Mouse (Mus musculus): Measurements from ENCODE around the gene Dgat2. TPM values are rescaled to one million over a fixed set of nuclear protein-coding genes. Genes with fewer than 3 reads are reported as not detected.
A peak's percentile ranks its signal among the peaks of the same experiment; 100 is the strongest.

Dgat2 gene
- 16.1 and 18.5 TPM in 2 replicates for polyA plus RNA-seq (2015; fragmentation: Nextera tagmentation; extraction: Ambion mirVana)

GRCm38 (mm10) chr7:99182432-99183172 is at the start of gene Dgat2:
Dgat2 (minus strand) TSS chr7:99182719.
- H3K27me3 ChIP-seq (replicated peaks; ENCODE audit: control insufficient read depth, insufficient read depth, low read length): no peaks in the 10 kb centered on the region
- H3K9ac ChIP-seq (replicated peaks; ENCODE audit: low read depth, low read length): peak within 1 kb of the TSS; percentile 79
- WGBS: under 1% methylated on average over 63 of the region's 63 CpGs
- H3K4me3 ChIP-seq (replicated peaks; ENCODE audit: low read length): peak within 1 kb of the TSS; percentile 70
- H3K9me3 ChIP-seq (ENCODE audit: control insufficient read depth, low read length): no peaks in the 10 kb centered on the region
- ATAC-seq: peak; percentile 96
- peak within 1 kb of the TSS; percentile 63 for H3K27ac ChIP-seq (ENCODE audit: low read length)
- peak within 1 kb of the TSS; percentile 88 for H3K4me2 ChIP-seq (ENCODE audit: low read length)
- peaks cover 10% of the 10 kb centered on the region for H3K4me1 ChIP-seq (replicated peaks; ENCODE audit: control insufficient read depth, insufficient read depth, low read length)
- H3K36me3 ChIP-seq (ENCODE audit: control insufficient read depth, insufficient read depth): no peaks in the 10 kb centered on the region

GRCm38 (mm10) chr7:99230061-99230747 is 47.7 kb upstream of the Dgat2 start:
- ATAC-seq: no peak
- Histone ChIP-seq H3K4me1 (replicated peaks; ENCODE audit: control insufficient read depth, insufficient read depth, low read length) (no peaks in the 10 kb centered on the region), H3K4me3 (replicated peaks; ENCODE audit: low read length) (no peak overlapping the region), H3K9ac (replicated peaks; ENCODE audit: low read depth, low read length) (no peak overlapping the region), H3K27me3 (replicated peaks; ENCODE audit: control insufficient read depth, insufficient read depth, low read length) (no peaks in the 10 kb centered on the region), H3K9me3 (ENCODE audit: control insufficient read depth, low read length) (no peaks in the 10 kb centered on the region), H3K4me2 (ENCODE audit: low read length) (no peak overlapping the region), H3K27ac (ENCODE audit: low read length) (no peak overlapping the region), H3K36me3 (ENCODE audit: control insufficient read depth, insufficient read depth) (no peaks in the 10 kb centered on the region)
- WGBS: 80% methylated on average over 7 of the region's 7 CpGs

GRCm38 (mm10) chr7:99229411-99229810 is 46.9 kb upstream of the Dgat2 start:
- Histone ChIP-seq H3K27me3 (replicated peaks; ENCODE audit: control insufficient read depth, insufficient read depth, low read length) (no peaks in the 10 kb centered on the region), H3K4me3 (replicated peaks; ENCODE audit: low read length) (no peak overlapping the region), H3K27ac (ENCODE audit: low read length) (no peak overlapping the region), H3K36me3 (ENCODE audit: control insufficient read depth, insufficient read depth) (no peaks in the 10 kb centered on the region), H3K4me2 (ENCODE audit: low read length) (no peak overlapping the region), H3K9ac (replicated peaks; ENCODE audit: low read depth, low read length) (no peak overlapping the region), H3K4me1 (replicated peaks; ENCODE audit: control insufficient read depth, insufficient read depth, low read length) (no peaks in the 10 kb centered on the region), H3K9me3 (ENCODE audit: control insufficient read depth, low read length) (no peaks in the 10 kb centered on the region)
- ATAC-seq: no peak
- WGBS: 4% methylated on average over 2 of the region's 2 CpGs

GRCm38 (mm10) chr7:99228825-99229224 is 46.3 kb upstream of the Dgat2 start:
- Histone ChIP-seq H3K4me2 (ENCODE audit: low read length) (no peak overlapping the region), H3K9ac (replicated peaks; ENCODE audit: low read depth, low read length) (no peak overlapping the region), H3K27me3 (replicated peaks; ENCODE audit: control insufficient read depth, insufficient read depth, low read length) (no peaks in the 10 kb centered on the region), H3K4me1 (replicated peaks; ENCODE audit: control insufficient read depth, insufficient read depth, low read length) (no peaks in the 10 kb centered on the region), H3K36me3 (ENCODE audit: control insufficient read depth, insufficient read depth) (no peaks in the 10 kb centered on the region), H3K27ac (ENCODE audit: low read length) (no peak overlapping the region), H3K9me3 (ENCODE audit: control insufficient read depth, low read length) (no peaks in the 10 kb centered on the region), H3K4me3 (replicated peaks; ENCODE audit: low read length) (no peak overlapping the region)
- no peak for ATAC-seq
- WGBS: 86% methylated on average over 8 of the region's 8 CpGs

GRCm38 (mm10) chr7:99227267-99227666 is 44.7 kb upstream of the Dgat2 start:
- Histone ChIP-seq H3K9me3 (ENCODE audit: control insufficient read depth, low read length) (no peaks in the 10 kb centered on the region), H3K4me3 (replicated peaks; ENCODE audit: low read length) (no peak overlapping the region), H3K27me3 (replicated peaks; ENCODE audit: control insufficient read depth, insufficient read depth, low read length) (no peaks in the 10 kb centered on the region), H3K36me3 (ENCODE audit: control insufficient read depth, insufficient read depth) (no peaks in the 10 kb centered on the region), H3K4me1 (replicated peaks; ENCODE audit: control insufficient read depth, insufficient read depth, low read length) (no peaks in the 10 kb centered on the region), H3K4me2 (ENCODE audit: low read length) (no peak overlapping the region), H3K27ac (ENCODE audit: low read length) (no peak overlapping the region), H3K9ac (replicated peaks; ENCODE audit: low read depth, low read length) (no peak overlapping the region)
- 96% methylated on average over 4 of the region's 4 CpGs for WGBS
- ATAC-seq: no peak

- no peak overlapping the region for H3K9ac ChIP-seq (replicated peaks; ENCODE audit: low read depth, low read length)
- ATAC-seq: no peak
- H3K36me3 ChIP-seq (ENCODE audit: control insufficient read depth, insufficient read depth): no peaks in the 10 kb centered on the region
- no peaks in the 10 kb centered on the region for H3K9me3 ChIP-seq (ENCODE audit: control insufficient read depth, low read length)
- H3K27ac ChIP-seq (ENCODE audit: low read length): no peak overlapping the region
- no peak overlapping the region for H3K4me2 ChIP-seq (ENCODE audit: low read length)
- no peaks in the 10 kb centered on the region for H3K4me1 ChIP-seq (replicated peaks; ENCODE audit: control insufficient read depth, insufficient read depth, low read length)
- 94% methylated on average over 10 of the region's 10 CpGs for WGBS
- no peaks in the 10 kb centered on the region for H3K27me3 ChIP-seq (replicated peaks; ENCODE audit: control insufficient read depth, insufficient read depth, low read length)
- H3K4me3 ChIP-seq (replicated peaks; ENCODE audit: low read length): no peak overlapping the region
Measured at GRCm38 (mm10) chr7:99226662-99227061, 44.1 kb upstream of the Dgat2 start.

GRCm38 (mm10) chr7:99225421-99225820 is 42.9 kb upstream of the Dgat2 start:
- no peaks in the 10 kb centered on the region for H3K4me1 ChIP-seq (replicated peaks; ENCODE audit: control insufficient read depth, insufficient read depth, low read length)
- H3K27me3 ChIP-seq (replicated peaks; ENCODE audit: control insufficient read depth, insufficient read depth, low read length): no peaks in the 10 kb centered on the region
- H3K9me3 ChIP-seq (ENCODE audit: control insufficient read depth, low read length): no peaks in the 10 kb centered on the region
- H3K27ac ChIP-seq (ENCODE audit: low read length): no peak overlapping the region
- no peak for ATAC-seq
- H3K4me3 ChIP-seq (replicated peaks; ENCODE audit: low read length): no peak overlapping the region
- H3K9ac ChIP-seq (replicated peaks; ENCODE audit: low read depth, low read length): no peak overlapping the region
- H3K36me3 ChIP-seq (ENCODE audit: control insufficient read depth, insufficient read depth): no peaks in the 10 kb centered on the region
- no peak overlapping the region for H3K4me2 ChIP-seq (ENCODE audit: low read length)
- WGBS: 71% methylated on average over 6 of the region's 6 CpGs

- H3K4me1 ChIP-seq (replicated peaks; ENCODE audit: control insufficient read depth, insufficient read depth, low read length): no peaks in the 10 kb centered on the region
- no peak overlapping the region for H3K27ac ChIP-seq (ENCODE audit: low read length)
- ATAC-seq: no peak
- no peaks in the 10 kb centered on the region for H3K36me3 ChIP-seq (ENCODE audit: control insufficient read depth, insufficient read depth)
- no peaks in the 10 kb centered on the region for H3K9me3 ChIP-seq (ENCODE audit: control insufficient read depth, low read length)
- H3K4me2 ChIP-seq (ENCODE audit: low read length): no peak overlapping the region
- no peak overlapping the region for H3K4me3 ChIP-seq (replicated peaks; ENCODE audit: low read length)
- no peak overlapping the region for H3K9ac ChIP-seq (replicated peaks; ENCODE audit: low read depth, low read length)
- H3K27me3 ChIP-seq (replicated peaks; ENCODE audit: control insufficient read depth, insufficient read depth, low read length): no peaks in the 10 kb centered on the region
- 60% methylated on average over 1 of the region's 1 CpGs for WGBS
Measured at GRCm38 (mm10) chr7:99224648-99225190, 42.2 kb upstream of the Dgat2 start.

- ATAC-seq: no peak
- H3K9ac ChIP-seq (replicated peaks; ENCODE audit: low read depth, low read length): no peak overlapping the region
- no peaks in the 10 kb centered on the region for H3K4me1 ChIP-seq (replicated peaks; ENCODE audit: control insufficient read depth, insufficient read depth, low read length)
- no peak overlapping the region for H3K4me3 ChIP-seq (replicated peaks; ENCODE audit: low read length)
- H3K27ac ChIP-seq (ENCODE audit: low read length): no peak overlapping the region
- H3K36me3 ChIP-seq (ENCODE audit: control insufficient read depth, insufficient read depth): no peaks in the 10 kb centered on the region
- no peaks in the 10 kb centered on the region for H3K9me3 ChIP-seq (ENCODE audit: control insufficient read depth, low read length)
- 69% methylated on average over 7 of the region's 7 CpGs for WGBS
- H3K27me3 ChIP-seq (replicated peaks; ENCODE audit: control insufficient read depth, insufficient read depth, low read length): no peaks in the 10 kb centered on the region
- no peak overlapping the region for H3K4me2 ChIP-seq (ENCODE audit: low read length)
Measured at GRCm38 (mm10) chr7:99224225-99224624, 41.7 kb upstream of the Dgat2 start.

Data from forebrain, embryonic 16.5 days (tissue).